ENCODE assay signal across 8 mouse cellular contexts in genomic region chr7:24904070-24904483, GRCm38 (mm10). TPM values are rescaled to one million over a fixed set of nuclear protein-coding genes. Genes with fewer than 3 reads are reported as not detected.
A peak's percentile ranks its signal among the peaks of the same experiment; 100 is the strongest.
DNase-seq lines count a peak whose midpoint lies in the region; ATAC-seq lines count a peak whose summit lies in the region.

No protein-coding gene starts in this region.

- H3K27me3 ChIP-seq in hindbrain, embryonic 15.5 days, result no peaks in the 10 kb centered on the region

- no peaks in the 10 kb centered on the region for H3K36me3 ChIP-seq in hindbrain, embryonic 15.5 days

- peak overlapping the region; percentile 63 for H3K4me2 ChIP-seq in hindbrain, embryonic 15.5 days

- H3K9ac ChIP-seq in hindbrain, embryonic 15.5 days, result peak overlapping the region; percentile 60

- H3K4me1 ChIP-seq in hindbrain, embryonic 15.5 days (replicated peaks), result peaks cover 49% of the 10 kb centered on the region

- under 1% methylated on average over 30 of the region's 30 CpGs for WGBS in hindbrain, embryonic 15.5 days

- peak overlapping the region; percentile 78 for H3K27ac ChIP-seq in hindbrain, embryonic 15.5 days (replicated peaks)

- no peaks in the 10 kb centered on the region for H3K9me3 ChIP-seq in hindbrain, embryonic 15.5 days

- ATAC-seq in hindbrain, embryonic 15.5 days (ENCODE audit: low FRiP score, low read depth), result peak; percentile 98

- DNase-seq in T-cell, adult 2 months (ENCODE audit: low spot score), result peak; percentile 96
- peak; percentile 96 to 97 for DNase-seq in cerebellum, postnatal 36 days
- DNase-seq in frontal cortex, postnatal 36 days (ENCODE audit: low spot score in 2 of 2), result peak; percentile 96 to 97
- peak; percentile 94 for DNase-seq in left cerebral cortex, adult 11 months (ENCODE audit: low spot score)
- peak; percentile 98 to 99 for DNase-seq in lung, postnatal 4 days
- peak; percentile 92 for DNase-seq in retina, postnatal 7 days (ENCODE audit: low read depth, low spot score)
- peak; percentile 85 for DNase-seq in urinary bladder, adult 2 months (ENCODE audit: low spot score)

- peak overlapping the region; percentile 57 for H3K4me3 ChIP-seq in hindbrain, embryonic 15.5 days

RNA-seq across cellular contexts. Expression of gene Arhgef1, which starts 1.4 kb away (rescaled TPM):
- polyA plus RNA-seq in hindbrain, embryonic 15.5 days (2015; fragmentation: Nextera tagmentation; extraction: Ambion mirVana), result 64.6 and 73.5 TPM in 2 replicates
- 174 and 180 TPM in 2 replicates for polyA plus RNA-seq in urinary bladder, adult 2 months (2012; rRNA removed)

RNA-seq across cellular contexts. Expression of gene Cd79a, which starts 6.9 kb away (rescaled TPM):
- 0.17 and 0.46 TPM in 2 replicates for polyA plus RNA-seq in hindbrain, embryonic 15.5 days (2015; fragmentation: Nextera tagmentation; extraction: Ambion mirVana)
- polyA plus RNA-seq in urinary bladder, adult 2 months (2012; rRNA removed), result 0.65 and 0.74 TPM in 2 replicates

RNA-seq across cellular contexts. Expression of gene Rps19, which starts 19.9 kb away (rescaled TPM):
- polyA plus RNA-seq in hindbrain, embryonic 15.5 days (2015; fragmentation: Nextera tagmentation; extraction: Ambion mirVana), result 1,106 and 1,236 TPM in 2 replicates
- 1,077 and 1,084 TPM in 2 replicates for polyA plus RNA-seq in urinary bladder, adult 2 months (2012; rRNA removed)

RNA-seq across cellular contexts. Expression of gene Dmrtc2, which starts 34.2 kb away (rescaled TPM):
- 0.20 and 0.30 TPM in 2 replicates for polyA plus RNA-seq in hindbrain, embryonic 15.5 days (2015; fragmentation: Nextera tagmentation; extraction: Ambion mirVana)
- not detected in 2 replicates for polyA plus RNA-seq in urinary bladder, adult 2 months (2012; rRNA removed)

RNA-seq across cellular contexts. Expression of gene Lypd4, which starts 34.3 kb away (rescaled TPM):
- not detected in 2 replicates for polyA plus RNA-seq in hindbrain, embryonic 15.5 days (2015; fragmentation: Nextera tagmentation; extraction: Ambion mirVana)
- polyA plus RNA-seq in urinary bladder, adult 2 months (2012; rRNA removed), result not detected in 2 replicates

Comparison
In these comparisons a context has a peak if more than half of its experiments do, and no peak if none do; other contexts are left out.
1. Peak in every context shown above with its lines: DNase-seq, ATAC-seq, H3K4me3 ChIP-seq and H3K27ac ChIP-seq.